Mouse (Mus musculus) mature B cell (primary cell): ENCODE results near the gene Lrit3.

Experiments used
- in situ Hi-C: fragments of 300-500 bp; cut with MboI; formaldehyde crosslinking; loops from 2 replicates; pipeline ENCODE4 v1.14.3; 2019

The Lrit3 gene

GRCm38 (mm10) chr3:129803765-129804164 is at the start of gene Lrit3:
TSS of gene Lrit3 (minus strand) at chr3:129804030.
- in situ Hi-C loops = no loop called here

GRCm38 (mm10) chr3:129846846-129847245 is 43.0 kb upstream of the Lrit3 start:
- in situ Hi-C loops = loop anchor here (25.0 kb wide), 1 partner anchor 215 kb away; the partner anchor contains the start of gene Sec24b

GRCm38 (mm10) chr3:129845868-129846267 is 42.0 kb upstream of the Lrit3 start:
- in situ Hi-C loops = loop anchor here (25.0 kb wide), 1 partner anchor 216 kb away; the partner anchor contains the start of gene Sec24b

GRCm38 (mm10) chr3:129838017-129838416 is 34.2 kb upstream of the Lrit3 start:
- in situ Hi-C loops = loop anchor here (25.0 kb wide), 1 partner anchor 224 kb away; the partner anchor contains the start of gene Sec24b

GRCm38 (mm10) chr3:129836965-129837364 is 33.1 kb upstream of the Lrit3 start:
- in situ Hi-C loops = loop anchor here (25.0 kb wide), 1 partner anchor 225 kb away; the partner anchor contains the start of gene Sec24b

GRCm38 (mm10) chr3:129836051-129836697 is 32.3 kb upstream of the Lrit3 start:
- in situ Hi-C loops = loop anchor here (25.0 kb wide), 1 partner anchor 226 kb away; the partner anchor contains the start of gene Sec24b

- in situ Hi-C loops = loop anchor here (25.0 kb wide), 1 partner anchor 227 kb away; the partner anchor contains the start of gene Sec24b
Measured at GRCm38 (mm10) chr3:129835388-129835934, 31.6 kb upstream of the Lrit3 start, which contains the start of gene Cfi. TSS of gene Cfi (plus strand) at chr3:129835884.

- in situ Hi-C loops = loop anchor here (25.0 kb wide), 1 partner anchor 231 kb away; the partner anchor contains the start of gene Sec24b
Measured at GRCm38 (mm10) chr3:129831035-129831568, 27.3 kb upstream of the Lrit3 start, which contains the start of gene Gar1. TSS of gene Gar1 (minus strand) at chr3:129831396.

- in situ Hi-C loops = loop anchor here (25.0 kb wide), 1 partner anchor 232 kb away; the partner anchor contains the start of gene Sec24b
Measured at GRCm38 (mm10) chr3:129830626-129831025, 26.8 kb upstream of the Lrit3 start.

- in situ Hi-C loops = loop anchor here (25.0 kb wide), 1 partner anchor 235 kb away; the partner anchor contains the start of gene Sec24b
Measured at GRCm38 (mm10) chr3:129827691-129828090, 23.9 kb upstream of the Lrit3 start.

GRCm38 (mm10) chr3:129826691-129827090 is 22.9 kb upstream of the Lrit3 start:
- in situ Hi-C loops = loop anchor here (25.0 kb wide), 1 partner anchor 236 kb away; the partner anchor contains the start of gene Sec24b

GRCm38 (mm10) chr3:129824891-129825290 is 21.1 kb upstream of the Lrit3 start:
- in situ Hi-C loops = loop anchor here (25.0 kb wide), 1 partner anchor 237 kb away; the partner anchor contains the start of gene Sec24b

GRCm38 (mm10) chr3:129824146-129824545 is 20.3 kb upstream of the Lrit3 start:
- in situ Hi-C loops = no loop called here

- in situ Hi-C loops = no loop called here
Measured at GRCm38 (mm10) chr3:129823293-129823692, 19.5 kb upstream of the Lrit3 start.

- in situ Hi-C loops = no loop called here
Measured at GRCm38 (mm10) chr3:129822206-129822775, 18.5 kb upstream of the Lrit3 start, which contains the start of gene Rrh. TSS of gene Rrh (minus strand) at chr3:129822587.

GRCm38 (mm10) chr3:129821736-129822135 is 17.9 kb upstream of the Lrit3 start:
- in situ Hi-C loops = no loop called here

GRCm38 (mm10) chr3:129820847-129821246 is 17.0 kb upstream of the Lrit3 start:
- in situ Hi-C loops = no loop called here

- in situ Hi-C loops = no loop called here
Measured at GRCm38 (mm10) chr3:129799011-129799410, 4.8 kb downstream of the Lrit3 start.

- in situ Hi-C loops = no loop called here
Measured at GRCm38 (mm10) chr3:129798551-129798950, 5.3 kb downstream of the Lrit3 start.

GRCm38 (mm10) chr3:129797341-129797740 is 6.5 kb downstream of the Lrit3 start:
- in situ Hi-C loops = no loop called here

- in situ Hi-C loops = no loop called here
Measured at GRCm38 (mm10) chr3:129793801-129794200, 10.0 kb downstream of the Lrit3 start.

GRCm38 (mm10) chr3:129782746-129783145 is 21.1 kb downstream of the Lrit3 start:
- in situ Hi-C loops = no loop called here
